Mouse (Mus musculus) embryo, embryonic 11.5 days (tissue): ENCODE data around the gene Tsga10ip.
A peak's percentile ranks its signal among the peaks of the same experiment; 100 is the strongest.
"Not testable (repeated sequence)": the region's sequence is repeated elsewhere in the genome, so short reads cannot be mapped to it uniquely, and the experiment has no call there.

Experiments
- DNase-seq: peaks from one replicate; pipeline ENCODE4 v3.0.0-alpha.2; 2012; ENCODE audit warnings: low read depth, low spot score

Tsga10ip gene

GRCm38 (mm10) chr19:5390416-5390815 is 11.9 kb downstream of the Tsga10ip start:
- no peak for DNase-seq

- no peak for DNase-seq
Observed at GRCm38 (mm10) chr19:5389647-5390046, 12.7 kb downstream of the Tsga10ip start.

DNA sequence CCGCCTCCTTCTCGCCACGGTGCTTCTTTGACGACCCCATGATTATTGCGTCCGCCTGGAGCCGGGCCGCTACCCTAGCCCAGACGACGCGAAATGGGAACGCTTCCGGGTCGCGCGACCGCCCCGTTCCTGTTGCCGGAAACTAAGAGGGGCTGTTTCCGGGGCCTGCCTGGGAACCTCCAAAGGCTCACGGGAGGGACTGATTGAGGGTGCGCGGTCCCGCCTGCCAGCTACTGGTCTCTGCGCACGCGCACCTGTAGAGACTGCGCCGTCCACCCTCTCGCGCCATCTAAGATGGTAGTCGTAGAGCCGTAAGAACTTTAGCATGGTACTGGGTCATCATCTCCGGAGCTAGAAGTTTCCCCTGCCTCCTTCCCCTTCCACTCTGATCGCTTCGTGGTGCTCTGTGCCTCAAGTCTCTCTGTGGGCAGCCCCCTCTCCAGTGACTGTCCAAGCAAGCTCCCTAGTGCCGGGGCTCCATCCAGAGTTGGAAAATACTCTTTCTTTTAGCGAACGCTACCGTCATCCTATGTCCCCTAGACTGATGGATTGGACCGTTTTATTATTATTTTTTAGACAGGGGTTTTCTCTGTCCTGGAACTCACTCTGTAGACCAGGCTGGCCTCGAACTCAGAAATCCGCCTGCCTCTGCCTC is 13.6 kb downstream of the Tsga10ip start, which contains the start of gene Sart1:
Sart1 (minus strand) TSS at position 116 of the 655 bp plus-strand sequence.
- DNase-seq, result peak; percentile 92

- DNase-seq, result no peak
Observed at GRCm38 (mm10) chr19:5388011-5388441, 14.3 kb downstream of the Tsga10ip start.

DNA sequence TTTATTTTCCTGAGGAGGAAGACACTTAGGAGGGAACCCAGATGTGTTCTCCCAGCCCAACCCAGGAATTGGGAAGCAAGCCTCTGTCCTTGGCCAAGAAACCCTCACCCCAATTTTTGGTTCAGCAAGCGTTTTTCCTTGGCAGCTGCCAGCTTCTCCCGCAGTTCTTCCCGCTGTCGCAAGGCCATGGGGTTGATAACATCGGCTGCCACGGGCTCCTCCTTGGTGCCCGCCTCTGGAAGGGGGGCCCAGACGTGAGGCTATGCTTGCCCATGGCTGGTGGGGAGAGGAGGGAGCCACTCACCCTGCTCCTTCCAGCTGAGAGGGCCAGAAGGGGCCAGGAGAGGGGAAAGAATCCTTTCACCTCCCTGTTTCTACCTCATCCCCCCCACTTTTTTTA is 17.6 kb downstream of the Tsga10ip start:
- no peak for DNase-seq

DNA sequence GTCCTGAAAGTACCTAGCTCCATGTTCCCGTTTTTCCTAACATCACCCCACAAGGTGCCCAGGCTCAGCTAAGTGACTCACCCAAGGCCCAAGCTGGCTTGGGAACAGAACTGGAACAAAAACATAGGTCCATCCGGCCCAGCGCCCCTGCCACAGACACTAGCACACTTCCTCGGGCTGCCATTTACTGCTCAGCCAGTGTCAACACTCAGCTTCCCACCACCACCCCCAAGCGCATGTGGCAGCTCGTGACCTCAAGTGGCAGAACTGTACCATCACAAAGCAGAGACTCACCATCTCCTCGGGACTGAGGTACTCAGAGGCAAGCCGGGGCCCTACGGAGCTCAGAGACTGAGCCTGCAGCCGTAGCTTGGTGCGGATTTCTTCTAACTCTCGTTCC is 19.0 kb downstream of the Tsga10ip start:
- DNase-seq, result no peak

- DNase-seq, result no peak
Observed at GRCm38 (mm10) chr19:5377446-5377845, 24.9 kb downstream of the Tsga10ip start.

GRCm38 (mm10) chr19:5374748-5375147 is 27.6 kb downstream of the Tsga10ip start:
- DNase-seq, result no peak

DNA sequence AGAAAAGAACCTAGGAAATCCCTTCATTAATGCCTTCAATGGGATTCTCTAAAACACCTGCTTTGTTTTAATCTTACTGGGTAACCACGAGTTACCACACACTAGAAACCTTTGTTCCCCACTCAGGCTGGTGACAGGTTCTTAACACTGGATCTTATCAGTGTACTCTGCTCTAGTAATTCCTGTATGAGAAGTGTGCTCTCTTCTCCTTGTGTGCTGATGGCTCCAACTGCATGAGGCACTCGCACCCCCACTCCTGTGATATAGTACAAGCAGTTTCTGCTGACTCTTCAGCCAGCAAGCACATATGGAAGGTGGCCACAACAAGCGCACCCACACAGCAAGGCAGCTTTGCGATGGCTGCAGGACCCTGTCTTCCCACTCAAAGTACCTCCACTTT is 28.1 kb downstream of the Tsga10ip start:
- no peak for DNase-seq

GRCm38 (mm10) chr19:5372724-5373123 is 29.6 kb downstream of the Tsga10ip start:
- DNase-seq, result no peak

GRCm38 (mm10) chr19:5370932-5371331 is 31.4 kb downstream of the Tsga10ip start:
- DNase-seq, result no peak

GRCm38 (mm10) chr19:5367455-5367854 is 34.9 kb downstream of the Tsga10ip start:
- no peak for DNase-seq

DNA sequence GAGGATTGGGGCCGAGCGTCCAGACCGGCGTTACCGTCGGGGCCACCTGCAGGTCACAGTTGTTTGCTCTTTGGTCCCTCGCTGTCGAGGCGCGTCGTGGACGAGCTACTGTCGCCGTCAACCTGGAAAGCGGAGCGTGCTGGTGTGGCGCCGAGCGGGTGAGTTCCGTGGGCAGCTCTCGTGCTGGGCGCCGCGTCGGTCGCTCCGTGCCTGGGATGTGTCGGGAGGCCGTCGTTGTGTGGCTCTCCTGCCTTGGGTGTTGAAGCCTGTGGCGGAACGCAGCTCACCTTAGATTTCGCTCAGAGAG is 35.3 kb downstream of the Tsga10ip start, which contains the start of gene Banf1:
Banf1 (minus strand) TSS at position 116 of the 307 bp plus-strand sequence.
- DNase-seq, result no peak

DNA sequence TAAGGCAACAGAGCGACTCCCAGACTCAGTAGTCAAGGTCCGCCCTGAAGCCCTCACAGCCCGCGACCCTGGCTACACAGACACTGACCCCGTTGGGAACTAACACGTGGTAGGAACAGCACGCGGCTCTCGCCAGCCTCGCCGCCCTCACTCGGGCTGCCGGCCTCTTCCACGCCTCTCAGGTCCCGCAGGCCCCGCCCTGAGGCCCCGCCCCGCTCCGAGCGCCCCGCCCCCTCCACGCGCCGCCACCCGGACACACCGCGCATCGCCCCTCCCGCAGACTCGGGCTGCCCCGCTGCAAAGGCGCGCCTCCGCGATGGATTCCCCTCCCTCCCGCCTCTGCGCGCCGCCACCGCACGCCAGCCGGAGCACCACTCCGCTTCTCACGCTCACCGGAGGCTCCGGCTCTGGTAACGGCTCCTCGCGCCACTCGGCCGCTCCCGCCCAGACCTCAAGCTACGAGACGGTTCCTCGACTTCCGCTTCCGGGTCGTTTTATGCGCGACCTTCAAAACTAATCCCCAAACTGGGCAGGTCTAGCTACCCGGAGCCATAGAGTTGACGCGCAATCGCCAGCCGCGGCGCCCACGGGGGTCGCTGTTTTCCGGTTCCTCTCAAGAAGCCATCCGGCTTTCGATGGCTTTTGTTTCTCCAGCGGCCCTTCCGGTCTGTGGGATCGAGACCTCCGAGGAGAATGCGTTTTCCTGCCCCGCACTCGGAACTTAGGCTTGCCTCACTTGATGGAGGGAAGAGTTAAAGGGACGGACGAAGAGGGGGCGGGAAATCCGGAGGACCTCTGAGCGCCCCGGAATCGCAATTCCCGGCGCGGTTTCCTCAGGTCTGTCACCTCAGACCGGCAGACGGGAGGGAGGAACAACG is 35.9 kb downstream of the Tsga10ip start, which contains the start of gene Eif1ad:
Eif1ad (plus strand) TSS at position 567 of the 878 bp plus-strand sequence.
- DNase-seq, result peak; percentile 95

DNA sequence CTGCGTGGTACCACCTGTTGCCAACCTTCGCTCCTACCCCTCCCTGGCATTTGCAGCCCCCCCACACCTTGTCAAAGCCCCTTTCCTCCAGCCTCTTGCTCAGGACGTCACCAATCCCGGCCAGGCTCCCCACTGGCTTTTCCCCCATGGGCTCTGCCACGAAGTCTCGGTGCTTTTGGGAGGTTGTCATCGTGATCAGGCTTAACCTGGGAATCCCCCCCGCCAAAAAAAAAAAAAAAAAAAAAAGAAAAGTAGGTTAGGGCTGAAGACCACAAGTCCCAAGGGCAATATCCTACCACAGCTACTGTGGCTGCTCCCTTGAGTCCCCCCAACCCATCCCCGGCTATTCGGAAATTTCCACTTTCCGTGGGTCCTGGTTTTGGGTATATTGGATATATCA is 36.6 kb downstream of the Tsga10ip start:
- no peak for DNase-seq

DNA sequence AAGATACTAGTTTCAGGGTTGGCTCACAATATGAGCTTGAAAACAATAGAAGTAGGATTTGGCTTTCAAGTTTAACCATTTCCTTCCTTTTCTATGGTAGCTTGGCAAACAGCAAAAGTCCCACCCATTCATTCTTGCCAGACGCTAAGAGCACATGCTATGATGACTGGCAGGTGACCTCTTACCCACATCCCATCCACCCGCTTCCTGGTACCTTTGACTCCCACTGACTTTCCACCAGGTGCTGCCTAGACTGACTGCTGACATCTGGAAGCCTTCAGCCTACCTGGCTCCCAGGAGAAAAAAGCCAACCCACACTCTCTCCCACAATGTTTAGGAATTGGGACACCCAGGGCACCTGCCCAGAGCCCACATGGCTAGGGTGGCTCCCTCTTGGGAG is 38.2 kb downstream of the Tsga10ip start:
- no peak for DNase-seq

- no peak for DNase-seq
Observed at GRCm38 (mm10) chr19:5362186-5362585, 40.1 kb downstream of the Tsga10ip start.

GRCm38 (mm10) chr19:5356080-5356479 is 46.2 kb downstream of the Tsga10ip start:
- no peak for DNase-seq

DNA sequence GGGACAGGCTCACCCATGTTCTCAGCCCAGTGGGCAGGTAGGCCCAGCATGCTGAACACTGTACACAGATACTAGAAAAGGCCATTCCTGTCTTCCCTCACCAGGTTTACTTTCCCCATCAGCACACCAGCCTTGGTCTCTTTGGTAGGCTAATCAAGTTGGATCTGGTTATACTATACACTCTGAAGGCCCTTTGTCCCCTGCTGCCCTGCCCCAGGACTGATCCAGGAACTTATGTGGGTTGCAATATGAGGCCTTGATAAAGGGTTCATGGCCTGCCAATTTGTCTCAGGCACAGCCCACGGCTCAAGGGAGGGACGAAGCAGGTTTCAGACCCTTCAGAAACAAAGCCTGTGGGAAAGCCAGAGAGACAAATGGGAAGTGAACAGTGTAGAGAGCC is 48.7 kb downstream of the Tsga10ip start:
- DNase-seq, result no peak

DNA sequence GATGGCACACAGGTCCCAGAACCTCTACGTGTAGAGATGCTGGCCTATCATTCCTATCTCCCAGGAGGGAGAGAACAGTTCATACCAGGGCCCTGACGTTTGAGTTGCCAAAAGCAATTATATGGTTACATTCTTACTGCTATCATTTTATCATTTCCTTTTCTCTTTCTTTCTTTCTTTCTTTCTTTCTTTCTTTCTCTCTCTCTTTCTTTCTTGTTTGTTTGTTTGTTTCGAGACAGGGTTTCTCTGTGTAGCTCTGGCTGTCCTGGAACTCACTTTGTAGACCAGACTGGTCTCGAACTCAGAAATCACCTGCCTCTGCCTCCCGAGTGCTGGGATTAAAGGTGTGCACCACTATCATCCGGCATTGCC is 52.8 kb downstream of the Tsga10ip start, which contains the start of gene Cst6:
Cst6 (minus strand) TSS at position 73 of the 372 bp plus-strand sequence.
- not testable (repeated sequence) for DNase-seq

DNA sequence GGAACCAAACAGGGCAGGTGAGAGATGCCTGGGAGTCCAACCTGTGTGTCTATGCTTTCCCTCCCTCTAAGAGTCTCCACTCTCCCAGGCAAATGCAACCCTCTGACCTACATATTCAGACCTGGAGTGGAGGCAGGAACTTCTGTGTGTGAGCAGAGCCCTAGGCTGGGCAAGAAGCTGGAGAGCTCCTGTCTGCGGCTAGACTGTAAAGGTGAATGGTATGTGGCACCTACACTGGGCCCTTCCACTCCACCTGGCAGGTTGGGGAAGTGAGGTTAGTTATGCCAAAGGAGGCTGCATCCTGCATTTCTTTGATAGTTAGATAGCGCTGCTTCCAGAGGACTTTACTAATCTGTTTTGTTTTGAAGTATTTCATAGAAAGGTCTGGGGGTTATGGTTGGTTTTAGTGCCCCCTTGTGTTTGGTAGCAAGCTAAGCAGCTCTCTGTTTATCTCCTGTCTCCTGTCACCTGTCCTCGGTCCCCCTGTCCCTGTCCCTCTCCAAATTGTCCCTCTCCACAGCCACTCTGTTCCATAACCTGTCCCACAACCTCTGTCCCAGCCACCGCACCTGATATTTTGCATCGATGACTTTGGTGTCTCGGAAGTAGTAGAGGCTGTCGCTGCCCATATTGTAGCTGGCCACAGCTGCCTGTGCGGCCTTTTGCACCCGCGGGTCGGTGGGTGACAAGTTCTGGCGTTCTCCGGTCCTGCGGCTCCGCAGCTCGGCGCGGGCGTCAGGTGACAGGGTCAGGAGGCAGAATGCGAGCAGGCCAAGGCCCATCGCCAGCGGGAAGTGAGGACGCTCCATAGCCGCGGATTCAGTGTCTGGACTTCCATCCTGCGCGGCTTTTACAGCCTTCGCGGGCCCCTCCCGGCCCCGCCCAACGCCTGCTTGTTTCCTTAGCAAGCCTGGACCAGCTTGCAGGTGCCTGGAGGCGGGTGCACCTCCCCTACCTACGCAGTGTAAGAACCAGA is 53.5 kb downstream of the Tsga10ip start:
- DNase-seq, result no peak

- DNase-seq, result no peak
Observed at GRCm38 (mm10) chr19:5348064-5348463, 54.3 kb downstream of the Tsga10ip start.
